Mouse (Mus musculus): ENCODE data around the gene Elovl1. TPM values are rescaled to one million over a fixed set of nuclear protein-coding genes. Genes with fewer than 3 reads are reported as not detected.
A peak's percentile ranks its signal among the peaks of the same experiment; 100 is the strongest.

Gene Elovl1
- polyA plus RNA-seq, 1 experiment from 2014 or later = 135 TPM

DNA sequence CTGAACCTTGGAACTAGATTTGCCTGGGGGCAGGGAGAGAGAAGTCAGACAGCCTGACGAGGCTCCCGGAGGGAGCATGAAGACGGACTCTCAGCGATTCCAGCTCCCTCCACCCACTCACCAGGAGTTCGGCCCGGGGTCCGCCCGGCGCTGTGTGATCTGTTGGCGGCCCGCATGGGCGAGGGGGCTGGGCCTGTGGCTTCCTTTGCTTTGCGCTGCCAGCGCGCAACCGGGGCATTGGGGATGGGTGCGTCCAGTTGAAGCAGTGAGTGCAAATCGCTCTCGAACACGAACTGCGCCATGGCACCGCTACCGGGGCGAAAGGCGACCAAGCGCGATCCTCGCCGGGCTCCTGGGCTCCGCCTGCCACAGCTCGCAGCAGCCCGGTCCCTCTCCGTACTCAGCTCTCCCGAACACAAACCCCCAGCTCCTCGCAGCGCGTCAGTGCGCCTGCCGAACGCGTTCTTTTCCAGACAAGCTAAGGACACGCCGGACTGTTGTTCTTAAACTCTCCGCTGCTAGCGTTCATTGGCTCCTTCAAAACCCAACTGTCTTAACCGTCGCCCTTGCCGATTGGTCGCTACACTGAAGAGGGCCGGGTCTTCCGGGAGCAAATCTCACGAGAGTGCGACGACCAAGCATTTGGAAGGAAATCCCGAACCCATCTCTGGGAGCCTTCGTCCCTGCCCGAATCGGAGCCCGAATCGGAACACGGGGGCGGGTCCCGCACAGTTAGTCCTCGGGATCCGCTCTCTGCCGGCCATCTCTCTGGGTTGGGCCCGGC is 9.1 kb downstream of the Elovl1 start, which contains the start of gene Cdc20:
Gene Cdc20 (minus strand): TSS at position 533 of the 784 bp plus-strand sequence.
- H3K27ac ChIP-seq = peak within 1 kb of the TSS; percentile 91
- under 1% methylated on average over 67 of the region's 67 CpGs for WGBS
- peak within 1 kb of the TSS; percentile 53 for H3K4me3 ChIP-seq (replicated peaks; ENCODE audit: low read depth, low read length)
- H3K27me3 ChIP-seq (ENCODE audit: insufficient read depth, low read length) = no peaks in the 10 kb centered on the region
- DNase-seq (ENCODE audit: low spot score) (peak; percentile 99), ATAC-seq (replicated peaks; ENCODE audit: low FRiP score, low read depth) (peak; percentile 95)
- TF ChIP-seq CTCF (IDR thresholded peaks at IDR 0.05; ENCODE audit: low read depth) = no peak
- peaks cover 13% of the 10 kb centered on the region; the same call in 1 of the 2 replicates for H3K36me3 ChIP-seq (ENCODE audit: insufficient read depth, low read length)
- H3K9ac ChIP-seq (ENCODE audit: low read depth, low read length) = peak within 1 kb of the TSS; percentile 71
- H3K9me3 ChIP-seq (replicated peaks; ENCODE audit: low read length) = no peaks in the 10 kb centered on the region
- peaks cover 6% of the 10 kb centered on the region for H3K4me1 ChIP-seq (replicated peaks; ENCODE audit: insufficient read depth, low read length)
- peak within 1 kb of the TSS; percentile 95 for H3K4me2 ChIP-seq (ENCODE audit: low read length)

DNA sequence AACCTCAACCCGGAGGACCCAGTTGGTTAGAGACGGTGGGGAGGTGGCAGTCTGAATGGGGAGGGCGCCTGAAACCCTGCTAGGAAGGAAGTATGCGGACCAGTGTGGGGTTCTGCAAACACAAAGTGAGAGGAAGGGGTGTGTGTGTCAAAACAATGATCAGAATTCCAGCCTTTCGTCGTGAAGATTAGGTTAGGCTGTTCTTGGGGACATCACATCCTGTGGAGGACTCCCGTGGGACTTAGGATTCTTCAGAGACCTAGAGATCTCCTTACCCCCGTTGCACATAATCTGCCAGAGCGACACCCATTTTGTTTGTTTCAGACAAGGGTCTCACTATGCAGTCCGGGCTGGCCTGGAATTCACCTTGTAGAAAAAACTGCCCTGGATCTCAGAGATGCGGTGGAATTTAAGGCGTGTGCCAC is 9.9 kb downstream of the Elovl1 start:
- Histone ChIP-seq H3K36me3 (ENCODE audit: insufficient read depth, low read length) (0 out of 2 replicates have a peak, but pooled peaks cover 5% of the 10 kb centered on the region), H3K9ac (ENCODE audit: low read depth, low read length) (peak overlapping the region; percentile 69), H3K4me2 (ENCODE audit: low read length) (peak overlapping the region; percentile 95), H3K9me3 (replicated peaks; ENCODE audit: low read length) (no peaks in the 10 kb centered on the region), H3K27me3 (ENCODE audit: insufficient read depth, low read length) (no peaks in the 10 kb centered on the region), H3K4me3 (replicated peaks; ENCODE audit: low read depth, low read length) (peak overlapping the region; percentile 53), H3K4me1 (replicated peaks; ENCODE audit: insufficient read depth, low read length) (peaks cover 6% of the 10 kb centered on the region), H3K27ac (peak overlapping the region; percentile 91)
- ATAC-seq (replicated peaks; ENCODE audit: low FRiP score, low read depth) (no peak), DNase-seq (ENCODE audit: low spot score) (peak; percentile 70)
- 7% methylated on average over 12 of the region's 12 CpGs for WGBS
- no peak for TF ChIP-seq CTCF (IDR thresholded peaks at IDR 0.05; ENCODE audit: low read depth)

- Histone ChIP-seq H3K4me2 (ENCODE audit: low read length) (no peak overlapping the region), H3K4me3 (replicated peaks; ENCODE audit: low read depth, low read length) (no peak overlapping the region), H3K9me3 (replicated peaks; ENCODE audit: low read length) (no peaks in the 10 kb centered on the region), H3K36me3 (ENCODE audit: insufficient read depth, low read length) (no peaks in the 10 kb centered on the region), H3K27me3 (ENCODE audit: insufficient read depth, low read length) (no peaks in the 10 kb centered on the region), H3K4me1 (replicated peaks; ENCODE audit: insufficient read depth, low read length) (no peaks in the 10 kb centered on the region), H3K27ac (no peak overlapping the region), H3K9ac (ENCODE audit: low read depth, low read length) (no peak overlapping the region)
- no peak for ATAC-seq (replicated peaks; ENCODE audit: low FRiP score, low read depth)
- no peak for TF ChIP-seq CTCF (IDR thresholded peaks at IDR 0.05; ENCODE audit: low read depth)
- 83% methylated on average over 10 of the region's 10 CpGs for WGBS
- no peak for DNase-seq (ENCODE audit: low spot score)
Measured at GRCm38 (mm10) chr4:118445088-118445487, 17.2 kb downstream of the Elovl1 start.

GRCm38 (mm10) chr4:118445781-118446414 is 18.0 kb downstream of the Elovl1 start:
- H3K4me3 ChIP-seq (replicated peaks; ENCODE audit: low read depth, low read length) = peak overlapping the region; percentile 38
- H3K4me1 ChIP-seq (replicated peaks; ENCODE audit: insufficient read depth, low read length) = no peaks in the 10 kb centered on the region
- H3K9ac ChIP-seq (ENCODE audit: low read depth, low read length) = peak overlapping the region; percentile 38; the same call in 1 of the 2 replicates
- H3K36me3 ChIP-seq (ENCODE audit: insufficient read depth, low read length) = no peaks in the 10 kb centered on the region
- peak overlapping the region; percentile 73 for H3K4me2 ChIP-seq (ENCODE audit: low read length)
- no peak overlapping the region for H3K27ac ChIP-seq
- WGBS = 16% methylated on average over 18 of the region's 18 CpGs
- no peaks in the 10 kb centered on the region for H3K27me3 ChIP-seq (ENCODE audit: insufficient read depth, low read length)
- no peaks in the 10 kb centered on the region for H3K9me3 ChIP-seq (replicated peaks; ENCODE audit: low read length)
- ATAC-seq (replicated peaks; ENCODE audit: low FRiP score, low read depth) (peak; percentile 82), DNase-seq (ENCODE audit: low spot score) (peak; percentile 64)
- peak; percentile 55 for TF ChIP-seq CTCF (IDR thresholded peaks at IDR 0.05; ENCODE audit: low read depth)

- Histone ChIP-seq H3K27ac (no peak overlapping the region), H3K4me3 (replicated peaks; ENCODE audit: low read depth, low read length) (peak overlapping the region; percentile 38), H3K4me2 (ENCODE audit: low read length) (peak overlapping the region; percentile 73), H3K9me3 (replicated peaks; ENCODE audit: low read length) (no peaks in the 10 kb centered on the region), H3K36me3 (ENCODE audit: insufficient read depth, low read length) (no peaks in the 10 kb centered on the region), H3K9ac (ENCODE audit: low read depth, low read length) (peak overlapping the region; percentile 38; the same call in 1 of the 2 replicates), H3K4me1 (replicated peaks; ENCODE audit: insufficient read depth, low read length) (no peaks in the 10 kb centered on the region), H3K27me3 (ENCODE audit: insufficient read depth, low read length) (no peaks in the 10 kb centered on the region)
- DNase-seq (ENCODE audit: low spot score) (no peak), ATAC-seq (replicated peaks; ENCODE audit: low FRiP score, low read depth) (no peak)
- WGBS = 27% methylated on average over 24 of the region's 24 CpGs
- TF ChIP-seq CTCF (IDR thresholded peaks at IDR 0.05; ENCODE audit: low read depth) = no peak; the same call in 1 of the 2 replicates
Measured at GRCm38 (mm10) chr4:118446415-118447153, 18.7 kb downstream of the Elovl1 start.

All from kidney, postnatal 0 days (tissue).